Mouse (Mus musculus) C2C12 (cell line): Measurements from ENCODE around the gene Dnaaf5.

Experiments used
- CEBPB ChIP-seq: IDR thresholded peaks from one replicate; pipeline ENCODE4 v1.6.1; 2011; ENCODE audit warnings: low read depth, mild to moderate bottlenecking, control low read depth, moderate library complexity
- CTCF ChIP-seq: IDR thresholded peaks from one replicate; pipeline ENCODE4 v1.5.1; 2011; ENCODE audit not compliant: control insufficient read depth, insufficient read depth, insufficient read length
- MAX ChIP-seq: IDR thresholded peaks from one replicate; pipeline ENCODE4 v1.6.1; 2011; ENCODE audit warnings: mild to moderate bottlenecking, control low read depth
- MYOG ChIP-seq: IDR thresholded peaks from one replicate; pipeline ENCODE4 v1.6.1; 2011; ENCODE audit not compliant: control insufficient read depth, insufficient read length; ENCODE audit errors: extremely low read depth
- USF1 ChIP-seq: IDR thresholded peaks from one replicate; pipeline ENCODE4 v1.6.1; 2011; ENCODE audit warnings: low read depth, mild to moderate bottlenecking, control low read depth, moderate library complexity

GRCm38 (mm10) chr5:139134501-139134900 is 15.5 kb upstream of the Dnaaf5 start:
- TF ChIP-seq CTCF, result no peak
- no peak for TF ChIP-seq MAX
- TF ChIP-seq CEBPB, result no peak
- TF ChIP-seq USF1, result no peak
- TF ChIP-seq MYOG, result no peak
